11 mouse cellular contexts compared by ENCODE assay signal in genomic region chr11:50683821-50684220, GRCm38 (mm10).
DNase-seq lines count a peak whose midpoint lies in the region.
"Had no signal": no experiment of that assay in that cellular context is flagged by ENCODE, and none has a peak within 500 bp of the region (broad histone marks: within the 10 kb centered on the region; RNA-seq: fewer than 3 reads in every experiment).

No protein-coding gene starts in this region.

- DNase-seq in adrenal gland, postnatal 14 days: peak; percentile 40
- no peak for DNase-seq in adrenal gland, postnatal 4 days (ENCODE audit: low spot score in 2 of 2)
- peak; percentile 18 for DNase-seq in kidney, postnatal 10 days
- no peak for DNase-seq in kidney, adult 11 months
- DNase-seq in Muller cell, postnatal 12 days (ENCODE audit: inconsistent ontology term): peak; percentile 44
- DNase-seq in gastrocnemius, postnatal 14 days: no peak
- DNase-seq in spleen, adult 12 weeks (ENCODE audit: low spot score): no peak
- DNase-seq: B cell, adult 2 months; cerebellum, adult 11-12 months; cerebellum, adult 9-10 months; kidney, adult 9 months had no signal

- intact Hi-C loops in gastrocnemius, postnatal 14 days (cut with DNase I; ENCODE audit: low total_unique reads): no loop called here

Comparison
In these comparisons a context has a peak if more than half of its experiments do, and no peak if none do; other contexts are left out.
1. DNase-seq: peak in adrenal gland, postnatal 14 days (single experiment), kidney, postnatal 10 days (single experiment) and Muller cell, postnatal 12 days (single experiment); none in adrenal gland, postnatal 4 days (0 of 2), kidney, adult 11 months (single experiment), gastrocnemius, postnatal 14 days (single experiment) and spleen, adult 12 weeks (single experiment).